Mouse (Mus musculus) spleen, adult 2 months (tissue): ENCODE data around the gene Zbtb16. TPM values are rescaled to one million over a fixed set of nuclear protein-coding genes. Genes with fewer than 3 reads are reported as not detected.

Experiments
- DNase-seq, 2 experiments: peaks; one replicate each; pipeline versions ENCODE4 v3.0.0 to v3.0.0-alpha.2; 2012 to 2021; ENCODE audit warnings: low spot score in 2 of 2, low read depth in 1 of 2
- H3K27ac ChIP-seq: fragments of 200-500 bp; 2 replicates; pipeline ENCODE4 v1.5.1; 2012; ENCODE audit warnings: low read length, inconsistent platforms; ENCODE audit not compliant: insufficient read depth
- H3K27me3 ChIP-seq: fragments of 200-500 bp; 2 replicates; pipeline ENCODE4 v1.6.1; 2012; ENCODE audit warnings: mild to moderate bottlenecking, moderate library complexity, low read length, inconsistent platforms; ENCODE audit not compliant: control insufficient read depth, insufficient read depth
- H3K36me3 ChIP-seq: fragments of 200-500 bp; 2 replicates; pipeline ENCODE4 v1.6.1; 2012; ENCODE audit warnings: mild to moderate bottlenecking, low read length, inconsistent platforms; ENCODE audit not compliant: control insufficient read depth, insufficient read depth
- H3K4me1 ChIP-seq: fragments of 200-500 bp; 2 replicates; pipeline ENCODE4 v1.6.1; 2011; ENCODE audit warnings: inconsistent platforms; ENCODE audit not compliant: control insufficient read depth, insufficient read depth, insufficient read length
- H3K4me3 ChIP-seq: fragments of 200-500 bp; 2 replicates; pipeline ENCODE4 v1.5.1; 2011; ENCODE audit warnings: mild to moderate bottlenecking, inconsistent platforms; ENCODE audit not compliant: insufficient read depth, insufficient read length; ENCODE audit errors: extremely low read depth
- CTCF ChIP-seq: fragments of 200-500 bp; IDR thresholded peaks from 2 replicates; pipeline ENCODE4 v1.5.1; 2011; ENCODE audit warnings: mild to moderate bottlenecking, inconsistent platforms; ENCODE audit not compliant: insufficient read depth, insufficient read length, insufficient replicate concordance; ENCODE audit errors: extremely low read depth
- POLR2A ChIP-seq: fragments of 200-500 bp; IDR thresholded peaks from 2 replicates; pipeline ENCODE4 v1.6.1; 2011; ENCODE audit warnings: low read depth, low read length, inconsistent platforms
- WGBS: fragments of 180-500 bp; shearing (Covaris S2); methylation state at CpG from one replicate; pipeline ENCODE4 v1.1.7; 2018; 5-methylcytosine and 5-hydroxymethylcytosine counted together
- polyA plus RNA-seq: library from polyadenylated mRNA; depleted of rRNA; stranded (reverse); fragments of >200 nt; gene quantifications from 2 replicates; pipeline ENCODE4 v1.2.3, GENCODE M21; 2012

Gene Zbtb16
- polyA plus RNA-seq, 1 experiment = 2.5 TPM

DNA sequence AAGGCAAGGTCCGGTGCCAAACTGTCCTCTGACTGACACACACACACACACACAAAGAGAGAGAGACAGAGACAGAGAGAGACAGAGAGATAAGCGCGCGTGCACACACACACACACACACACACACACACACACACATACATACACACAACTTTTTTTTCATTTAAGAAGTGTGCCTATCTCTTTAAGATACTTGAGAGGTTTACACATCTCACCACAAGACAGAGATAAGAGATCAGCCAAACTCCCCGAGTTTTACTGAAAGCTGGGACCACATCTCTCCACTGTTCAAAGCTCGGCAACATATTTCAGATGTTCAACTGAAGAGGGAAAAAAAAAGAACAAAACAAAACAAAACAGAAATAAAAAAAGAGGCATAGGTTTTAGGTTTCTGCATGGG, 31.5 kb downstream of the Zbtb16 start:
- Histone ChIP-seq H3K27me3 (no peaks in the 10 kb centered on the region), H3K4me3 (no peak overlapping the region), H3K36me3 (no peaks in the 10 kb centered on the region), H3K27ac (no peak overlapping the region), H3K4me1 (no peaks in the 10 kb centered on the region)
- TF ChIP-seq CTCF = no peak
- no peak for TF ChIP-seq POLR2A
- 54% methylated on average over 6 of the region's 6 CpGs for WGBS
- DNase-seq = no peak

DNA sequence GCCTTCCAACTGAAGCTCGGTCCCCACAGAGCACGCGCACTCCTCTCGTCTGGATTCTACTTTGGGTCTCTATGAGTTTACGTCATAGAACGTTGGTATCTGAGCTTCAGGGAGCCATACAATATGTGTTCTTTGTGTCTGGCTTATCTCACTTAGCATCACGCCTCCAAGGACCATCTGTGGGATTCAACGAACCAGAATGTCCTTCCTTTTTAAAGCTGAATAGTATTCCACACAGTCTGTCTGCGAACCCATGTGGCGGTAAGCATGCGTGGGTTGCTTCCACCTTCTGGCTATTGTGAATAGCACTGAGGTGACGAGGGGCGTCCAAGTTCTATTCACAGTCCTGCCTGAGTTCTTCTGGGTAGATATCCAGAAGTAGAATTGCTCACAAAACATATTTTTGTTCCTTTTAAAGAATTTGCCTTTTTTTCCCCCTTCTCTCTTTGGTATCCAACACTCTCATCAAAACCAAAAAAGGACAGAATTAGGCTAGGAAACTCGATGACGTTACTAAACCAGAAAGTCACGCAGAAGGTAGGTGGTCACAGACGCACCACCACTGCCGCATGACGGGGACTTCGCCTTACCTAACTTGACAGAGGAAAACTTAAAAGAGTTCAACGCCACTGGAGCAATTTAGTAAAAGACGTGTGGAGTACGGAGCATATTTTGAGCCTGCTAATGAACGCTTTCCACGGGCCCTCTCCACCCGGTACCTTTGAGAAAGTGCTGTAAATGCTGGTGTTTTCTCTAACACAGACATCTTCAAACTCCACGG, 32.4 kb downstream of the Zbtb16 start:
- H3K27ac ChIP-seq = no peak overlapping the region
- WGBS = 91% methylated on average over 27 of the region's 27 CpGs
- TF ChIP-seq POLR2A = no peak
- TF ChIP-seq CTCF = no peak
- H3K36me3 ChIP-seq = no peaks in the 10 kb centered on the region
- DNase-seq = no peak
- no peaks in the 10 kb centered on the region for H3K4me1 ChIP-seq
- H3K4me3 ChIP-seq = no peak overlapping the region
- H3K27me3 ChIP-seq = no peaks in the 10 kb centered on the region

DNA sequence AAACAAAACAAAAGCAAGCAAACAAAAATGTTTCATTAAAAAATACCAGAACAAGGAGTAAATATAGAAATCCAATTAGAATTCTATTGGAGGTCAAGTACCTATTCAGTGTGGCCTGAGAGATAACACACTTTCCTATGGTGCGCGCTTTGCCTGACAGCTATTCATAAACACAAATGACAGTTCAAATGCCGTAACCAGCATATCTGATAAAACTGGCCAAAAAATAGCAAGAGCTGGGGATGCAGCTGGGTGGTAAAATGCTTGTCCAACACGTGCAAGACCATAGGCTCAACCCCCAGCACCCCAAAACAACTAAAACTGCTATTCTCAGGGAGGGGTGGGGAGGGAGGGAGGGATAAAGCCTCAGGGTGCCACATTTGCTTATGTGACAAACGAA, 33.6 kb downstream of the Zbtb16 start:
- Histone ChIP-seq H3K27ac (no peak overlapping the region), H3K27me3 (no peaks in the 10 kb centered on the region), H3K4me3 (no peak overlapping the region), H3K4me1 (no peaks in the 10 kb centered on the region), H3K36me3 (no peaks in the 10 kb centered on the region)
- DNase-seq = no peak
- WGBS = 64% methylated on average over 5 of the region's 5 CpGs
- TF ChIP-seq POLR2A (no peak), CTCF (no peak)

DNA sequence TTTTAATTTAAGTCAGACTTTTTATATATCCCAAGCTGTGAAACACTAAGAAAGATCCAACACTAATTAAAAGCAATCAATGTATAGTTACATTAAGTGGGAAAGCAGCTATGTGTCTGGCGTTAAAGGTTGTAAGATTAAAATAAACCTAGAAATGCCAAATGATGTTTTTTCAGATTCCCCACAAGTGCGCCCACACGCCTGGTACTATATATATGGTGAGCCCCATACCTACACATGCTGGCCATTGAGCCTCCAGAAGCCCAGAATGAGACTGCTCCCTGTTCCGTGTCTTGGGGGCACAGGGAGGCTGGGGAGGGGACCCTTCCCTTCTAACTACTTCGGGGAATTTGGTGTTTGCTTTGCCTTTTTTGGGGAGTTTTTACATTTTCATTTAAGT, 34.7 kb downstream of the Zbtb16 start:
- no peak for DNase-seq
- 90% methylated on average over 5 of the region's 5 CpGs for WGBS
- no peak overlapping the region for H3K27ac ChIP-seq
- no peak overlapping the region for H3K4me3 ChIP-seq
- no peaks in the 10 kb centered on the region for H3K36me3 ChIP-seq
- no peak for TF ChIP-seq POLR2A
- TF ChIP-seq CTCF = no peak
- H3K4me1 ChIP-seq = no peaks in the 10 kb centered on the region
- no peaks in the 10 kb centered on the region for H3K27me3 ChIP-seq

DNA sequence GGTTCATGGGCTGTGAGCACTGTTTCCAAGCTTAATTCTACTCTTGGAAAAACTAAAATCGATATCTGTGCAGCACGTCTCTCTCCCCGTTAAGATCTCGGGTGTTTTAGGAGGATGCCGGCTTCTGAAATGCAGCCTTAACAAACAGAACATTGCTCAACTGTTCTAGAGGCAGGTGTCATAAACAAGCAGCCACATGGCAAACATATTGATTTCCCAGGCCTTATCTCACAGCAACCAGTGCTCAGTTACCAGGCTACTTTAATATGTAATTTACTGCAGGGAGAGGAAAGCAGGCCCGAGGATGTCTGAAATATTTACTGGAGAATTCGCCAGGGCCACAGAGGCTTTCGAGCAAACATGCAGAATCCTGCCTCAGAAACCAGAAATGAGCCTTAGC, 35.4 kb downstream of the Zbtb16 start:
- TF ChIP-seq POLR2A (no peak), CTCF (no peak)
- Histone ChIP-seq H3K27ac (no peak overlapping the region), H3K36me3 (no peaks in the 10 kb centered on the region), H3K27me3 (no peaks in the 10 kb centered on the region), H3K4me1 (no peaks in the 10 kb centered on the region), H3K4me3 (no peak overlapping the region)
- WGBS = 83% methylated on average over 8 of the region's 8 CpGs
- DNase-seq = no peak

DNA sequence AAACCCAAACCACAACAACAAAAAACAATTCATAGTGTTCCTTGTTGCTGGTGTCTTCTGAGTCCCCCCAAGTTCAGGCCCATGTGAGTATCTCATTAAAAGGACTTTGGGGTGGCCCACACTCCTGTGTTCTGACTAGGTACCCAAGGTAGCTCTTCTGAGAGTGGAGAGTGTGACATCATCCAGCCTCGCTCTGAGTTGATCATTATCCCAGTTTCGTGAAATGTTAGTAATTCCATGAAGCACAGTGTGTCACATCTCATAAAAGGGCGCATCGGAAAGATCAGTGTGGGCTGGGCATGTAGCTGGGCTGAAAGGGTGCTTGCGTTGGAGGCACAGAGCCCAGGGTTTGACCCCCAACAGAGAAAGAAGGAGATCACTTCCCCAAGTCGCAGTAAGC, 38.0 kb downstream of the Zbtb16 start:
- H3K36me3 ChIP-seq = no peaks in the 10 kb centered on the region
- TF ChIP-seq CTCF (no peak), POLR2A (no peak)
- no peaks in the 10 kb centered on the region for H3K4me1 ChIP-seq
- no peak for DNase-seq
- no peaks in the 10 kb centered on the region for H3K27me3 ChIP-seq
- 83% methylated on average over 6 of the region's 6 CpGs for WGBS
- no peak overlapping the region for H3K27ac ChIP-seq
- H3K4me3 ChIP-seq = no peak overlapping the region

DNA sequence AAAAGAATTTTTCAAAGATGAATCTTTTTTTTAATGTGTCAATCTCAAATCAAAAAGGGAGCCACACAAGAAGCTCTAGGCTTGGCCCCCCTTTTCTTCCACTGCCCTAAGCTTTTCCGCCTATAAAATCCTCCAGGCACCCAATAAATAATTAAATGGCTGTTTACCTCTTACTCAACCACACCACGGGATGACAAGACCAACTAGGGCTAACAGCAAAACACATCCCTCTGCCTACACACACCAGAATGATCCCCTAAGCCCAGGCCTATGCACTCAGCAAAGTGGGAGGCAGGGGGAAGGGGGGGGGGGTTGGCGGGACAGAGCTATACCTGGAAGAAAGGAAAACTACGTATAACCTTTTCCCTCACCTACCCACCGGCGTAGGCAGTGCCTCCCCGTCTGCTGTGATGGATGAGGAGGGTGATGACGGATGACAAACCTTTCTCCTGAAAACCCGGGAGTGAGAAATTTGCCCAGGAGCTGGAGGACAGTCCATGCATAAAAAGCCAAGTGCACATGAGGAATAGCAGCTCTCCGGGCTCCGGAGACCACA, 39.7 kb downstream of the Zbtb16 start:
- Histone ChIP-seq H3K36me3 (no peaks in the 10 kb centered on the region), H3K4me1 (no peaks in the 10 kb centered on the region), H3K27ac (no peak overlapping the region), H3K4me3 (no peak overlapping the region), H3K27me3 (no peaks in the 10 kb centered on the region)
- 87% methylated on average over 11 of the region's 11 CpGs for WGBS
- DNase-seq = no peak
- TF ChIP-seq CTCF = no peak
- TF ChIP-seq POLR2A = no peak
